Mouse (Mus musculus) right cerebral cortex, postnatal 36 days (tissue): Measurements from ENCODE around the gene Unc119b.
"Not testable (repeated sequence)": the region's sequence is repeated elsewhere in the genome, so short reads cannot be mapped to it uniquely, and the experiment has no call there.

Source experiments
- DNase-seq, 2 experiments: peaks; one replicate each; pipeline ENCODE4 v3.0.0; 2022; ENCODE audit warnings: low spot score in 2 of 2, mixed read lengths in 1 of 2

Unc119b gene

GRCm38 (mm10) chr5:115134234-115135165 is at the start of gene Unc119b:
Gene Unc119b, minus strand, starts transcription at chr5:115134975.
- DNase-seq = peak; percentile 78 to 82

- DNase-seq = no peak
Measured at GRCm38 (mm10) chr5:115183482-115183881, 48.7 kb upstream of the Unc119b start.

GRCm38 (mm10) chr5:115182925-115183324 is 48.1 kb upstream of the Unc119b start:
- no peak for DNase-seq

GRCm38 (mm10) chr5:115181248-115181940 is 46.6 kb upstream of the Unc119b start:
- DNase-seq = no peak

- DNase-seq = no peak
Measured at GRCm38 (mm10) chr5:115179596-115179995, 44.8 kb upstream of the Unc119b start.

- DNase-seq = no peak
Measured at GRCm38 (mm10) chr5:115177866-115178265, 43.1 kb upstream of the Unc119b start.

GRCm38 (mm10) chr5:115174554-115174953 is 39.8 kb upstream of the Unc119b start:
- no peak for DNase-seq

GRCm38 (mm10) chr5:115170150-115170549 is 35.4 kb upstream of the Unc119b start:
- no peak for DNase-seq

- DNase-seq = no peak
Measured at GRCm38 (mm10) chr5:115168641-115169415, 34.1 kb upstream of the Unc119b start.

- DNase-seq = no peak
Measured at GRCm38 (mm10) chr5:115167396-115167795, 32.6 kb upstream of the Unc119b start.

GRCm38 (mm10) chr5:115166815-115167194 is 32.0 kb upstream of the Unc119b start:
- no peak for DNase-seq

- DNase-seq = no peak
Measured at GRCm38 (mm10) chr5:115165895-115166814, 31.4 kb upstream of the Unc119b start.

- no peak for DNase-seq
Measured at GRCm38 (mm10) chr5:115165351-115165750, 30.6 kb upstream of the Unc119b start.

- not testable (repeated sequence) for DNase-seq
Measured at GRCm38 (mm10) chr5:115164446-115164845, 29.7 kb upstream of the Unc119b start.

- DNase-seq = peak; percentile 39 to 44
Measured at GRCm38 (mm10) chr5:115163563-115163962, 28.8 kb upstream of the Unc119b start.

GRCm38 (mm10) chr5:115161940-115162279 is 27.1 kb upstream of the Unc119b start:
- not testable (repeated sequence) for DNase-seq

- DNase-seq = no peak
Measured at GRCm38 (mm10) chr5:115161064-115161939, 26.5 kb upstream of the Unc119b start.

- DNase-seq = no peak
Measured at GRCm38 (mm10) chr5:115160655-115161054, 25.9 kb upstream of the Unc119b start.

- no peak for DNase-seq
Measured at GRCm38 (mm10) chr5:115159165-115159564, 24.4 kb upstream of the Unc119b start.
